Mouse (Mus musculus): ENCODE measurements at regions not wholly inside any gene's neighbourhood (a gene's known extent, or its start where the extent isn't known, plus 50 kb on each side); places are given as distances from the start of the nearest gene placed in this dataset.

- Histone ChIP-seq H3K4me2 (ENCODE audit: low read depth) (no peak overlapping the region), H3K9me3 (ENCODE audit: control insufficient read depth, low read length) (no peaks in the 10 kb centered on the region), H3K27ac (no peak overlapping the region), H3K36me3 (replicated peaks; ENCODE audit: control insufficient read depth, insufficient read depth, low read depth) (no peaks in the 10 kb centered on the region), H3K4me1 (replicated peaks; ENCODE audit: control insufficient read depth in 2 of 2, insufficient read depth in 2 of 2, low read length in 1 of 2) (no peaks in the 10 kb centered on the region), H3K9ac (replicated peaks) (no peak overlapping the region), H3K4me3 (ENCODE audit: insufficient read depth in 1 of 2, low read depth in 2 of 2, low read length in 2 of 2) (no peak overlapping the region), H3K27me3 (ENCODE audit: control insufficient read depth, insufficient read depth, low read length) (no peaks in the 10 kb centered on the region)
- no peak for ATAC-seq (ENCODE audit: insufficient read depth)
- 48% methylated on average over 2 of the region's 2 CpGs for WGBS (ENCODE audit: insufficient replicate concordance)
- no peak for DNase-seq (ENCODE audit: low read depth in 3 of 3, low spot score in 3 of 3)
- no peak for TF ChIP-seq EP300 (IDR thresholded peaks at IDR 0.05; ENCODE audit: low read depth)
- no peak for TF ChIP-seq CTCF (IDR thresholded peaks at IDR 0.05; ENCODE audit: low read depth)
Measured at GRCm38 (mm10) chr12:39036466-39037037, 257.4 kb downstream of the Etv1 start.

- no peak overlapping the region for H3K4me3 ChIP-seq (ENCODE audit: insufficient read depth in 1 of 2, low read depth in 2 of 2, low read length in 2 of 2)
- no peak overlapping the region for H3K4me2 ChIP-seq (ENCODE audit: low read depth)
- H3K9ac ChIP-seq (replicated peaks), result no peak overlapping the region
- no peaks in the 10 kb centered on the region for H3K36me3 ChIP-seq (replicated peaks; ENCODE audit: control insufficient read depth, insufficient read depth, low read depth)
- no peaks in the 10 kb centered on the region for H3K9me3 ChIP-seq (ENCODE audit: control insufficient read depth, low read length)
- 60% methylated on average over 3 of the region's 3 CpGs for WGBS (ENCODE audit: insufficient replicate concordance)
- H3K27me3 ChIP-seq (ENCODE audit: control insufficient read depth, insufficient read depth, low read length), result no peaks in the 10 kb centered on the region
- DNase-seq (ENCODE audit: low read depth in 3 of 3, low spot score in 3 of 3), result no peak
- TF ChIP-seq CTCF (IDR thresholded peaks at IDR 0.05; ENCODE audit: low read depth) (no peak), EP300 (IDR thresholded peaks at IDR 0.05; ENCODE audit: low read depth) (no peak)
- no peak for ATAC-seq (ENCODE audit: insufficient read depth)
- no peaks in the 10 kb centered on the region for H3K4me1 ChIP-seq (replicated peaks; ENCODE audit: control insufficient read depth in 2 of 2, insufficient read depth in 2 of 2, low read length in 1 of 2)
- no peak overlapping the region for H3K27ac ChIP-seq
Measured at GRCm38 (mm10) chr12:39038077-39038476, 258.9 kb downstream of the Etv1 start.

GRCm38 (mm10) chr12:39038656-39039055, 259.5 kb downstream of the Etv1 start:
- DNase-seq (ENCODE audit: low read depth in 3 of 3, low spot score in 3 of 3) (no peak), ATAC-seq (ENCODE audit: insufficient read depth) (no peak)
- H3K4me2 ChIP-seq (ENCODE audit: low read depth), result no peak overlapping the region
- H3K9me3 ChIP-seq (ENCODE audit: control insufficient read depth, low read length), result no peaks in the 10 kb centered on the region
- no peak overlapping the region for H3K4me3 ChIP-seq (ENCODE audit: insufficient read depth in 1 of 2, low read depth in 2 of 2, low read length in 2 of 2)
- no peaks in the 10 kb centered on the region for H3K27me3 ChIP-seq (ENCODE audit: control insufficient read depth, insufficient read depth, low read length)
- H3K27ac ChIP-seq, result no peak overlapping the region
- no peak overlapping the region for H3K9ac ChIP-seq (replicated peaks)
- 35% methylated on average over 2 of the region's 2 CpGs for WGBS (ENCODE audit: insufficient replicate concordance)
- no peaks in the 10 kb centered on the region for H3K4me1 ChIP-seq (replicated peaks; ENCODE audit: control insufficient read depth in 2 of 2, insufficient read depth in 2 of 2, low read length in 1 of 2)
- TF ChIP-seq CTCF (IDR thresholded peaks at IDR 0.05; ENCODE audit: low read depth) (no peak), EP300 (IDR thresholded peaks at IDR 0.05; ENCODE audit: low read depth) (no peak)
- no peaks in the 10 kb centered on the region for H3K36me3 ChIP-seq (replicated peaks; ENCODE audit: control insufficient read depth, insufficient read depth, low read depth)

GRCm38 (mm10) chr12:39047126-39047525, 267.9 kb downstream of the Etv1 start:
- DNase-seq (ENCODE audit: low read depth in 3 of 3, low spot score in 3 of 3) (no peak), ATAC-seq (ENCODE audit: insufficient read depth) (no peak)
- Histone ChIP-seq H3K9ac (replicated peaks) (no peak overlapping the region), H3K4me3 (ENCODE audit: insufficient read depth in 1 of 2, low read depth in 2 of 2, low read length in 2 of 2) (no peak overlapping the region), H3K27ac (no peak overlapping the region), H3K4me1 (replicated peaks; ENCODE audit: control insufficient read depth in 2 of 2, insufficient read depth in 2 of 2, low read length in 1 of 2) (no peaks in the 10 kb centered on the region), H3K36me3 (replicated peaks; ENCODE audit: control insufficient read depth, insufficient read depth, low read depth) (no peaks in the 10 kb centered on the region), H3K27me3 (ENCODE audit: control insufficient read depth, insufficient read depth, low read length) (no peaks in the 10 kb centered on the region), H3K9me3 (ENCODE audit: control insufficient read depth, low read length) (no peaks in the 10 kb centered on the region), H3K4me2 (ENCODE audit: low read depth) (no peak overlapping the region)
- TF ChIP-seq EP300 (IDR thresholded peaks at IDR 0.05; ENCODE audit: low read depth), result no peak
- TF ChIP-seq CTCF (IDR thresholded peaks at IDR 0.05; ENCODE audit: low read depth), result no peak

GRCm38 (mm10) chr12:39048441-39048840, 269.3 kb downstream of the Etv1 start:
- H3K36me3 ChIP-seq (replicated peaks; ENCODE audit: control insufficient read depth, insufficient read depth, low read depth), result no peaks in the 10 kb centered on the region
- H3K9ac ChIP-seq (replicated peaks), result no peak overlapping the region
- DNase-seq (ENCODE audit: low read depth in 3 of 3, low spot score in 3 of 3) (no peak), ATAC-seq (ENCODE audit: insufficient read depth) (no peak)
- H3K9me3 ChIP-seq (ENCODE audit: control insufficient read depth, low read length), result no peaks in the 10 kb centered on the region
- 65% methylated on average over 6 of the region's 6 CpGs for WGBS (ENCODE audit: insufficient replicate concordance)
- no peak overlapping the region for H3K27ac ChIP-seq
- H3K4me3 ChIP-seq (ENCODE audit: insufficient read depth in 1 of 2, low read depth in 2 of 2, low read length in 2 of 2), result no peak overlapping the region
- no peaks in the 10 kb centered on the region for H3K27me3 ChIP-seq (ENCODE audit: control insufficient read depth, insufficient read depth, low read length)
- TF ChIP-seq CTCF (IDR thresholded peaks at IDR 0.05; ENCODE audit: low read depth), result no peak
- no peak for TF ChIP-seq EP300 (IDR thresholded peaks at IDR 0.05; ENCODE audit: low read depth)
- H3K4me2 ChIP-seq (ENCODE audit: low read depth), result no peak overlapping the region
- no peaks in the 10 kb centered on the region for H3K4me1 ChIP-seq (replicated peaks; ENCODE audit: control insufficient read depth in 2 of 2, insufficient read depth in 2 of 2, low read length in 1 of 2)

Measured in liver, embryonic 14.5 days (tissue).